Mouse (Mus musculus) myocyte (in vitro differentiated cells): ENCODE data around the gene Hrh2.

Experiments used
- E2F4 ChIP-seq: IDR thresholded peaks from one replicate; pipeline ENCODE4 v1.6.1; 2011; ENCODE audit warnings: mild to moderate bottlenecking, control low read depth, moderate library complexity; ENCODE audit not compliant: insufficient read depth
- MYOD1 ChIP-seq, 3 experiments: IDR thresholded peaks; one replicate each; pipeline ENCODE4 v1.6.1; 2011; ENCODE audit warnings: control low read depth in 2 of 3, low read depth in 2 of 3, mild to moderate bottlenecking in 2 of 3, moderate library complexity in 1 of 3; ENCODE audit not compliant: insufficient read length in 2 of 3, control insufficient read depth in 1 of 3
- MYOG ChIP-seq, 3 experiments: IDR thresholded peaks; one replicate each; pipeline ENCODE4 v1.6.1; 2011; ENCODE audit warnings: control low read depth in 2 of 3, low read depth in 2 of 3, mild to moderate bottlenecking in 2 of 3; ENCODE audit not compliant: insufficient read length in 2 of 3, control insufficient read depth in 1 of 3, insufficient read depth in 1 of 3
- POLR2A ChIP-seq: IDR thresholded peaks from one replicate; pipeline ENCODE4 v1.6.1; 2011; ENCODE audit warnings: low read depth, mild to moderate bottlenecking, control low read depth, moderate library complexity; ENCODE audit not compliant: insufficient read length
- SRF ChIP-seq: IDR thresholded peaks from one replicate; pipeline ENCODE4 v1.6.1; 2011; ENCODE audit warnings: low read depth; ENCODE audit not compliant: control insufficient read depth, insufficient read length

GRCm38 (mm10) chr13:54215266-54215665 lies 23.3 kb downstream of the Hrh2 start:
- TF ChIP-seq E2F4 (no peak), POLR2A (no peak), SRF (no peak), MYOD1 (IDR thresholded peaks at IDR 0.05; ENCODE audit: control insufficient read depth in 1 of 3, insufficient read length in 2 of 3, low read depth in 2 of 3) (no peak), MYOG (IDR thresholded peaks at IDR 0.05; ENCODE audit: control insufficient read depth in 1 of 3, insufficient read depth in 1 of 3, insufficient read length in 2 of 3, low read depth in 2 of 3) (no peak)
